Mouse (Mus musculus) cerebellum, adult 2 months (tissue): ENCODE results near the gene Isl1.

Experiments used
- CTCF ChIP-seq: fragments of 200-500 bp; IDR thresholded peaks from 2 replicates; pipeline ENCODE4 v1.5.1; 2011; ENCODE audit warnings: low read depth, mild to moderate bottlenecking, control low read depth, low read length, moderate library complexity, borderline replicate concordance; ENCODE audit not compliant: insufficient read depth
- POLR2A ChIP-seq: fragments of 200-500 bp; IDR thresholded peaks from 2 replicates; pipeline ENCODE4 v1.6.1; 2011; ENCODE audit warnings: low read length, control low read depth, borderline replicate concordance; ENCODE audit not compliant: insufficient read depth

GRCm38 (mm10) chr13:116294734-116295133, 14.8 kb downstream of the Isl1 start:
- TF ChIP-seq CTCF (no peak), POLR2A (no peak)
